Mouse (Mus musculus) left cerebral cortex, postnatal 4 days (tissue): ENCODE measurements around the gene Glod4. TPM values are rescaled to one million over a fixed set of nuclear protein-coding genes. Genes with fewer than 3 reads are reported as not detected.

Experiments
- DNase-seq: peaks from one replicate; pipeline ENCODE4 v3.0.0-alpha.2; 2022
- intact Hi-C: fragments of 180-260 bp; cut with DNase I; formaldehyde crosslinking; loops from one replicate; pipeline ENCODE4 v1.15.1; 2025
- total RNA-seq, 2 experiments: library from RNA; stranded (reverse); gene quantifications; 2 replicates each; pipeline ENCODE4 v1.2.3; 2021

Glod4 gene
- total RNA-seq, result 10 to 100 TPM; 49.7 to 62.0 TPM

DNA sequence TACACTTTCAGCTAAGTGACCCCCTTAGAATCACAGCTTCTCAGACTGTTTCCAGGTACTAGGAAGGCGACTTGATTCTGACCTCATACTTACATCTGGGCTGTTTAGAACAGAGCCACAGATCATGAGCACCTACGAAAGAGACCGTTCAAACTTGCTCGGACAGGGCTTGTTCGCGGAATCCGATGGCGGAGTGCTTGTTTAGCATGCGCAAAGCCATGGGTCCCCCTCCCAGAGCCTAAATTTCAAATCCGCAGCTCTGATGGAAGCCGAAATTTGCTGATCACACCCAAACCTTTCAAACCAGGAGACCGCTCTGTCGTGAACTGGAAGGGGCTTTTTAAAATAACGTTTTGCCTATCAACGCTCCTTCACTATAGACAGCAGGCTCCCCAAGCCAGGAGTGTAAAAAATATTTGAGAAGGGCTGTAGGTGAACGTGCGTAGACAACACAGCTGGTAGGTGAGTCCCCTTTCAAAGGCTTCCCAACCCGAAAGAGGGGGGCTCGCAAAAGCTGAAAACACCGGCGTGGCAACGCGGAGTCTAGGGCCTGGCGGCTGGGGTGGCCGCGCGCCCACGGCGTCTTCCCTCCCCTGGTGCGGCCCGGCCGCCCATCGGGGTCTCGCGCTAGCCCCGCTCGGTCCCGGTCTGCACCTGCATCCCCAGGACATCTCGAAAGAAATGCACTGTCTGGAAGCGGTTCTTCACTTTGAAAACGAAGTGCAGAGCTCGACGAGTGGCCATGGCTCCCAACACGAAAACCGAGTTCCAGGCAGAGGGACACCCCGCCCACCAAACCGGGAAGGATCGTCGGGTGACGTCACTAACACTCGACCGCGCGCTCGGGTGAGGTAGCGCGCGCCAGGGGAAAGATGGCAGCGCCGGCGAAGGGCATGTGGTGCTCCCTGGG lies at the start of gene Glod4, which contains the start of gene Mrm3:
TSS of gene Glod4 (minus strand) at position 825 of the 910 bp plus-strand sequence.
TSS of gene Mrm3 (plus strand) at position 815 of the 910 bp plus-strand sequence.
- peak; percentile 94 for DNase-seq
- intact Hi-C loops, result no loop called here

GRCm38 (mm10) chr11:76292831-76293230 lies 49.3 kb upstream of the Glod4 start:
- DNase-seq, result no peak

DNA sequence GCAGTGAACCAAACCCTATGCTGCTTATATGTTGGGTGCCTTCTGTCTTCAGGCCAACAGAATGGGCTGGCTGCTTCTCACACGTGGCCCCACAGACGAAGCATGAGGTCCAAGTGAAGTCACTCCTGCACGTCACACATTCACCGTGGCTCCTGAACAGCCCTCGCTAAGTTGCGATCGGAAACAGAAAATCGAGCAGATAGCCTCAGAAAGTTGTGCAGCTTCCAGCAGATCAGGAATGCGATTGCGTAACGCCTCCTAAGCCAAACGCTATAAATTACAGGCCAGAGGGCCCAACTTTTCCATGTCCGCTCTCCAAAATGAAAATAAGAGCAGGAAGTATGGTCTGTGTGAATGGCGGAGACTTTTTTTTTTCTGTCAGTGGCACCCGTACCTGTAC lies 48.9 kb upstream of the Glod4 start:
- no peak for DNase-seq
- intact Hi-C loops, result no loop called here

More at GRCm38 (mm10) chr11:76292831-76293230, 49.3 kb upstream of the Glod4 start:
- intact Hi-C loops, result no loop called here

DNA sequence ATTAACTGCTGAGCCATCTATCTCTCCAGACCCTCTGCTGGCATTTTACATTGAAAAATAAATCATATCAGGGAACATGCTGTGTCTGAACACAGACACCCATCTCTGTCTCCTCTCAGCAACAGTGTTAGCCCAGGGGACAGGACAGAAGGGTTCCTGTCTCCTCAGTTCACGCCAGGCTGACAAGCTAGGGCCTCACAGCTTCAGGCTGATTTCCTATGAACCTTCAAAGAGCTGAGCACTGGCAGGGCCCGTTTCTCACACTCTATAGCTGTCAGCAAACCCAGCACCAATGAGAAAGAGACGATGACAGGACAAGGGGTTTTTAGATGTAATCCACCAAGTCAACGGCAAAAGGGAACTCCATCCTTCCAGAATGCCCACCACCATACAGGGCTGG lies 48.4 kb upstream of the Glod4 start:
- no peak for DNase-seq
- intact Hi-C loops, result no loop called here

- DNase-seq, result peak; percentile 91
- intact Hi-C loops, result no loop called here
Observed at GRCm38 (mm10) chr11:76290367-76290766, 46.8 kb upstream of the Glod4 start.

GRCm38 (mm10) chr11:76288645-76289044 lies 45.1 kb upstream of the Glod4 start:
- intact Hi-C loops, result no loop called here
- no peak for DNase-seq

DNA sequence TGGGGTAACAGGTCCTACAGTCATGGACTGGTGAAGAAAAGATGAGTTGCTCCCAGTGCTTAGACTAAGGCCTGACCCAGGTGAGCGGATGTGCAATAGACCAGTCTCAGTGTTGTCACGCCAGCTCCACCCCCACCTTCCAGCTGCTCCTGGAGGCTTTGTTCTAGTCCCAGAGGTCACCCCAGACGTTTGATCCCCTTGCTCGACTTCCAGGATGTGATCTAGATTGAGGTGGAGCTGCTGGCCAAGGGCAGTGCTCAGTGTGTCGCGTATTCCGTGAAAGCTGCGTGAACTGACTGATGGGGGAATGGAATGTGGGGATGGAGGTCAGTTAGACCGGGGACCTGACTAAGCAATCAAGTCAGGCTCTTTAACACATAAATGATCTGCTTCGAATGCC lies 43.8 kb upstream of the Glod4 start:
- intact Hi-C loops, result no loop called here
- DNase-seq, result no peak

GRCm38 (mm10) chr11:76286534-76287126 lies 43.1 kb upstream of the Glod4 start:
- intact Hi-C loops, result no loop called here
- no peak for DNase-seq

DNA sequence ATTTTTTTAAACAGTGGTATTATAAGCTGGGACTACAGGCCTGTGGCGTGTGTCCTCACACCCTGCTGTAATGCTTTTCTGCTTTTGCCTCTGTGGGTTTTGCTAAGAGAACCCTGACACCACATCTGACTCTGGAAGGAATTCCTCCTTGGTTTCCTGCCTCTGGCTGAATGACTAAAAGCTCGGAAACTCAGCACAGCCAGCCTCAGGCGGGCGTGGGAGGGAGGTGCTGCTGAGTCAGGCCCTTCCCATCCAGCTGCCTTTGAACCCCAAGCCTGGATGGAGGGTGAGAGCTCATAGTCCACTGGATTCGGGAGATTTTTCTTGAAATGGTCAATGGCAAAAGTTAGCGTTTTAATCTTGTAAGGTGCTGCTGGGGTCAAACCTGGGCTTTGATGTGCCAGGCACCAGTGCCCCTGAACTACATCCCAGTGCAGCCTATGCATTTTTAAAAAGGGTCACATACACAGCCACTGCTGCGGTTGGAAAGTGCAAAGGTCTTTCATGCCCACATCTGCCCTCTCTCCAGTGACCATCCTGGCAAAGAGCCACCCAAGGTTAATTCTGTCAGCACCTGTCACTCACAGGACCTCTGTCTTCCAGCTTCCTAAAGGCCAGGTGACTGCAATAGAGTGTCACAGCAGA lies 42.0 kb upstream of the Glod4 start:
- intact Hi-C loops, result no loop called here
- DNase-seq, result no peak

DNA sequence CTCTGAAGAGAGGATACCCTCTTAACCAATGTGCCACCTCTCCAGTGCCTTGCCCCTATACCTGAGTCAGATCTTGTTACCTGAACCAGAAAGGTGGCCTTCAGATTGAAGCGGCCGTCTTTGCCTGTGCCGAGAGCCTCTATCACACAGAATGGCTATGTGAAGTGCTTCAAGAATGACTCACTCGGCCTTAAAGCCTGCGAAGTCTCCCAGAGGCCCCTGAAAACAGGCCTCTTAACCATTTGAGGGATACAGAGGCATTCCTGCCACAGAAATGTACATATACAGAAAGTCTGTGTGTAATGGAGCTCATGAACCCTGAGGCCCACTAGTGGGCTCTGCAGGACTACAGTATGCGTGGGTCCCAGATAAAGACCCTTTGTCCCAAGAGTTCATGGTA lies 40.3 kb upstream of the Glod4 start:
- no peak for DNase-seq
- intact Hi-C loops, result no loop called here

DNA sequence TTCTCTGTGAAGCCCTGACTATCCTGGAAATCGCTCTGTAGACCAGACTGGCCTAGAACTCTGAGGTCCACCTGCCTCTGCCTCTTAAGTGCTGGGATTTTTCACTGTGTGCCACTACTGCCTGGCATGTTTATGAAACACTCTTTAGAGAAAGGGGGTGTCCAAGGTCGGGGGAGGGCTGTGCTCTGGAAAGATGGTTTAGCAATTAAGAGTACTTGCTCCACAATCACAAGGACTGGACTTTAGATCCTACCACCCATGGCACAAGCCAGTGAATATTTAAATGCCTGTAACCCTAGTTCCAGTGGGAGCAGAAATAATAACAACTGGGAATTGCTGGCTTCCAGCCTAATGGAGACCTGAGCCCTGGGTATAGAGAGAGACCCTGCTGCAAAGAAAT lies 36.4 kb upstream of the Glod4 start:
- intact Hi-C loops, result no loop called here
- no peak for DNase-seq

DNA sequence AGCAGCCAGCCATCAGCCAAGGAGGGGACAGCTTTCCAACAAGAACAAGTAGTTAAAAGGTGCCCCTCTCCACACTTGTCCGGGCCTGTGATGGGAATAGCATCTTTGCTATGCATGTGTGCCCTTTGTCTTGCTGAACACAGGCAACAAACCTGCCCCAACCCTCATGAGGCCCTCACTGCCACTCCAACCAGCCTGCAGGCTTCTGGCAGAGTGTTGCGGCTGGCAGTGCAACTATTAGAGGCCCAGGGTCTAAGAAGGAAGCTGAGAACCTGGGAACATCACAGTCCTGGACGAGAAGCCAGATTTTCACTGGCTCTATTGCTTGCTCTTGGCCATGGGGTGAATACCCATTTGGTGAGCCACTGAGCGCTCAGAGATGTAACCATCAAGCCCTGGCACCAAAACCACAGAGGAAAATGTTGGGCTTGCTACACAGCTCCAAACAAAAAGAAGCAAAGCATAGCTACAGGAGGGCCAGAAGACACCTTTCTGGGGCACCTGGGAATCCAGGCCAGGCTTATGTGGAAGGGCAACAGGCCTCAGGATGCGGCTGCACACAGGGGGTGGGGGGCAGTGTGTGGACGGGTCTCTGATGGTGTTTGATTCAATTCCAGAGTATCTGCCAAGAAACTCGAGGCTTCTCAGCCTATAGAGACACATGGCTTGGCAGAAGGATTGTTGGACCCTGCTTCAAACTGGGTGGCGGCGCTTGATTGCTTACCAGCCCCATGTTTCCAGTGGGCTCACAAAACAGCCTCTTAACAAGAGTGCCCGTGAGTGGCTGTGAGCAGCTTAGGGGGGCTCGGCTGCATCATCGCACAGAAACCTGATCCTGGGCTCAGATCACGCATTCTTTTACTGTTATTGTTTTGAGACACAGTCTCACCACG lies 35.7 kb upstream of the Glod4 start:
- DNase-seq, result peak; percentile 45
- intact Hi-C loops, result no loop called here

DNA sequence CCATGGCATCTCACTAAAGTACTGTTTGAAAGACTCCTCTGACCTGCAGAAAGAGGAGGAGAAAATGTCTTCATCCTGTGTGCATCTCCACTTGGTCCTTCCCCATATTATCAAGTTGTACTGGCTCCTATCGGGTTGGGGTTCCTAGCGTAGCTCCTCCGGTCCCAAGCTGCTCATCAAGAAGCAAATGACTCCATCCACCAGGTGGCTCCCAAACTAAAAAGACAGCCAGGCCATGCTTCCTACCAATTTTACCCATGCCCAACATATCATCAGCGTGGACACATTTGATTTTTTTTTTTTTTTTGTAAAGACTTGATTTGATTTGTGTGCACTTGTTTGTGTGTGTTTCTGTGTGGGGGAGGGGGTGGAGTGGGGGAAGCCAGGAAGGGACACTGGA lies 28.9 kb upstream of the Glod4 start:
- DNase-seq, result no peak
- intact Hi-C loops, result no loop called here

GRCm38 (mm10) chr11:76268521-76269065 lies 25.1 kb upstream of the Glod4 start:
- intact Hi-C loops, result no loop called here

DNA sequence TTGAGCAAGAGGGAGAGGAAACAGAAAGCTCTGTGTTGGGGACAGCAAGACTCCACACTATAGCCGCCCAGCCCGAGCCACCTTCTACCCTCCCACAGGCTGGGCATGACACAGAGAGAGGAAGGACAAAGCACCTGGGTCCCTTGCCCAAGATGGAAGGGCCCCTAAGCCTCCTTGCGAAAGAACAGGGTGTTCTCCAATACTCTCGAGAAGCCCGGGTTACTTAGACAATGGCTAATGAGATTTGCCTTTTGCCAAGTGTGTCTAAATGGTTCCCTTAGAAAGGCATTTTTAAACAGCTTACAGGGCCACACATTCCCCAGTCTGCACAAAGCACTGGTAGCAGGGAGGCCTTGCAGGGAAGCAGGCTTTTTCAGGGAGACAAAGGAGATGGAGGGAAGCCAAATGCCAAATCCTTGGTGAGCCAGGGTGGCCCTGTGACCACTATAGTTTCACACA lies 24.5 kb upstream of the Glod4 start:
- intact Hi-C loops, result no loop called here
- DNase-seq, result no peak

More at GRCm38 (mm10) chr11:76268521-76269065, 25.1 kb upstream of the Glod4 start:
- no peak for DNase-seq

DNA sequence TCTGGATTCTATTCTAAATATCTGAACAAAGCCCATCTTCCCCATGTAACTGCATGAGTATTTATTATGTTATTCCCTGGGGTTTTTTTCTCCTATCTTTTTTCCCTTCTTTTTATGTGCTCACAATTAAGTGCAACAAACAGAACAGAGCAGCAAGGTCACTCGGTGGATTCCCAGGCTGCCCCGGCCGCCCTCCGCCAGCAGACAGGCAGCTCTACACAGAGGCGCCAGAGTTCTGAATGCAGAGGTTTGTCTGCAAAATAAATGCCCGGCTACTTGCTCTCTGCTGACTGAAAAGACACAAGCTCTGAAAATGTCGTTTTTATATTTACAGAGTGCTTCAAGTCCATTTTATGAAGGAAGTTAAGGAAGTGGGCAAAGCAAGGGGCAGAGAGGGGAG lies 24.0 kb upstream of the Glod4 start:
- DNase-seq, result no peak
- intact Hi-C loops, result no loop called here

DNA sequence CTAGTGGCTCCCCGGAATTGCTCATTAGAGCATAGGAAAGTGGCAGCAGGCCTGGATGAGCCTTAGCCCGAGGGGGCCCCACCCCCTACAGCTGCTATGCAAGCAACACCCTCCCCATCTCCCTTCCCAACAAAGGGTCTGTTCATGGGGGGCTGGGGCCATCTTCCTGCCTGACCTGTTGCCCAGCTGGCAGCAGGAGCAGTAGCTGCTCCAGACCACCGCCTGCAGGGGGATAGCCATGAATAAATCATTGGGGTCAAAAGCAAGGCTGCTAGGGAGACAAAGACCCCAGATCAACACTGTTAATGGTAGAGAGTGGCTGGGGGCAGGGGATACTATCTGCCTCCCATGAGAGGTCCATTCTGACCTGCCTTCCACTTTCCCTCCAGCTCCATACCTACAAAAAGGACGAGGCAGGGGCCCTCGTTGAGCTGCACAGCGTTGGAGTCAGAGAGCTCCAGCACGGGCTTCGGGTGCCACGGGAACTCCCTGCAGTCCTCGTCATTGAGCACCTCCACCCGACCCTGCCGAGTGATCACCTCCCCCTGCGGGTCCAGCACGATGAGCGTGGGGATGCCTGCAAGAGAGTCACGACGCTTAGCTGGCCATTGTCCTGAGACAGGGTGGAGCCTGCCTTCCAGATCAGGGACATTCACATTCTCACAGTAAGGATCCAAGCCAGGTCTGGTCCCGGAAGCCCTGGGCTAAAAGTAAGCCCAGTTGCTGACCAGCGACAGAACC lies 19.3 kb upstream of the Glod4 start:
- peak; percentile 65 for DNase-seq
- intact Hi-C loops, result no loop called here

- intact Hi-C loops, result no loop called here
- DNase-seq, result no peak
Observed at GRCm38 (mm10) chr11:76261224-76261623, 17.7 kb upstream of the Glod4 start.
